Mouse (Mus musculus) lung, postnatal 14 days (tissue): Measurements from ENCODE around the gene Cdc42bpa.
"Not testable (repeated sequence)": the region's sequence is repeated elsewhere in the genome, so short reads cannot be mapped to it uniquely, and the experiment has no call there.

Source experiments
- DNase-seq: peaks from one replicate; pipeline ENCODE4 v3.0.0; 2021

Cdc42bpa gene

DNA sequence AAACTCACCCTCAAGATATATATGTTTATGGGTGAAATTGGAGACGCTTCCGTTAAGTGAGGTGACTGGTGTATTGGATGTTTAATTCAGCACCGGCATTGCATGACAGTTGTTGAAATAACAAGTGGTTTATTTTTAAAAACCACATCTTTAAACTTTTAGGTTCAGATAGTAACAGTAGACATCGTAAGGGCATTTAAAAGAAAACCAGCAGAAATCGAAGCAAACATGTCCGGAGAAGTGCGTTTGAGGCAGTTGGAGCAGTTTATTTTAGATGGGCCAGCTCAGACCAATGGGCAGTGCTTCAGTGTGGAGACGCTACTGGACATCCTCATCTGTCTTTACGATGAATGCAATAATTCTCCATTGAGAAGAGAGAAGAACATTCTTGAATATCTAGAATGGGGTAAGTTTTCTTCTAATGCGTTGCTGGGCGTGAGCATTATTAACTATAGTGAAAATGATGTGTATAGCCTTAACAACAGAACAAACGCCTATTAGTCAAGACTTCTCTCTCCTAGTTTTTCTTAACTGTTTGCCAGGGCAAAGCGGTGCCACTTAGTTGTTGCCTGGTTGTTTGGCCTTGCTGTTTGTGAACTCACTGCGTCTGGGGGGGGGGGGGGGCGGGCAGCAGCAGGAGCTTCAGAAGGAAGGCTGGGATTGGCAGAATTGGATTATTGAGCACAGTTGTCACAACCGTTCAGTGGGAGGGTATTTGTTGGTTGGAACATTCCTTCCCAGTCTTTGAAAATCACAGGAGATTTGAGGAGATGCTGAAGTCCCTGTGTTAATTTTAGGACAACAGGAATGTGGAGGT lies 818 bp downstream of the Cdc42bpa start:
- no peak for DNase-seq

DNA sequence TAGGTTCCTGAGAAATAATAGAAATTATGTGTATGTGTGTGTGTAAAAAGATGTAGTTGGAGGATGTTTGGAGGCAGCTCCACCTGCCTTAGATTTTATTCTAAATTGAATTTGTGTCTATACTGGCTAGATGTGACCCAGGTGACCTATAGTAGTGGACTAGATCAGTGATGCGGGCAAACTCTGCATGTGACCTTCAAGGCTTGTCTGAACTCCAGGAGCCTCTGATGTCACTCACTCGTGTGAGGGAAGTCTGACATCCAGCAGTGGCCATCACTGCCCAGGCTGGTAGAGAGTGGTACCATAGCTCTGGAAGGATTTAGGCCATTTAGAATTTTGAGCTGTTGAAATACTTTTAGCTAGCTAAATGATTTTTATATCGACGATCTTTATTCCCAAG lies 1.5 kb downstream of the Cdc42bpa start:
- no peak for DNase-seq

DNA sequence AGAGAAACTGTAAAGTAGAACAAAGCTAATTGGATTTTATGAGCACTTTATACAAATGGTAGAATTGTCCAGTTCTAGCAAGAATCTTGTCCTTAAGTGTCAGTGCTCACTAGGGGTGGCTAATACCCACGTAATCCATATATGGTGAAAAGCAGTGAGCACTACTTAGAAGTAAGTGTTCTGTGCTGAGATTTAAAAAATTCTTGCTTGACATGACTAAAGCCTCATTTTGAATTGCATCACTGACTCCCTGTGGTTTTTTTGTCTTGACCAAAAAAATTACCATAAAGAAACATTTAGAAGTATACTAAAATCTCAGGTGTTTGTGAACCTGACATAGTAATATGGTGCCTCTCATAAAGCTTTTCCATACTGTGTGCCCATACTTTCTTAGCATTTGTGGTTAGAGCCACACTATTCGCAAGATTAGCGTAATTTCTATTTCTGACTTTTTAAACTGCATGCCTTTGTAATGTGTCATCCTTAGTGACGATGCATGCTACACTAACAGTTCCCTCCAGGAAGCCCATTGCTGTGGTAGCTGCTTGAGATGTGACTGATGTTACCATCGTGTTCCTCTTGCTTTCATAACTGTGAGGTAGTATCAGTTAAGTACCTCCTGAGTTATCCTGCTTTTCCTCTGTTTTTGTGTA lies 9.6 kb downstream of the Cdc42bpa start:
- DNase-seq: no peak

DNA sequence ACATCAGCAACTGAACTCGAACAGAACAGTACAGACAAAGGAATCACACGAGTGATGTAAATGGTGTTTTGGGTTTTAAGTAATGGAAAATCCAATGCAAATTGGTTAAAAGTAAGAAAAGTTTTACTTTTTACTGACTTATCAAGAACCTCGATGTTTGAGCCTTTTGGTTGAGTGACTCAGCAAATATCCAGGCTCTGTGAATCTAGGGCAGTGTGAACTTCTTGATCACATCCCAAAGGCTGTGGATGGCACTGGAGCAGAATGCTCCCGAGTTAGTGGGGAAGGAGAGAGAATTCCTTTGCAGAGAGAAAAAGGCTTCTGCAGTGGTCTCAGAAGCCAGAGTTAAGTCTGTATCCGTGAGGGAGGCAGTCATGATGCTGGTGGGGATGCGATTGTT lies 14.7 kb downstream of the Cdc42bpa start:
- DNase-seq: no peak

DNA sequence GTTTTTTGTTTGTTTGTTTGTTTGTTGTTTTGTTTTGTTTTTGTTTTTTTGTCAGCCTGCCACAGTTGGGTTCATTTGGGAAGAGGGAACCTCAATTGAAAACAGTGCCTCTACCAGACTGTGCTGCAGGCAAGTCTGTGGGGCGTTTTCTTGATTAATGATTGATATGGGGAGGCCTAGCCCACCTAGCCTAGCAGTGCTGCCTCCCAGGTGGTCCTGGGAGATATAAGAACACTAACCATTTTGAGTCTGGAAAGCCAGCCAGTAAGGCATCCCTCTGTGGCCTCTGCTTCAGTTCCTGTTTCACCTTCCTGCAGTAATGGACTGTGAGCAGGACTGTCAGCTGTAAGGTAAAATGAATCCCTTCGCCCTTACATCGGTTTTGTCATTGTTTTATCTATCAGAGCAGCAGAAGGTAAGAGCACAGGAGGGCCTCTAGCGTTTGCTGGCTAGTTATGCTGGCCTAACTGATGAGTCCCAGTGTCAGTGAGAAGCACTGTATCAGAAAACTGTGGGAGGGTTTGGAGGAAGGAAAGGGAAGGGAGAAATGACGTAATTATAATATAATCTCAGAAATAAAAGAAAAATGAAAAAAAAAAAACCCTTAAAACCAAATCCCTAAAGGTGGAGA lies 15.5 kb downstream of the Cdc42bpa start:
- no peak for DNase-seq

DNA sequence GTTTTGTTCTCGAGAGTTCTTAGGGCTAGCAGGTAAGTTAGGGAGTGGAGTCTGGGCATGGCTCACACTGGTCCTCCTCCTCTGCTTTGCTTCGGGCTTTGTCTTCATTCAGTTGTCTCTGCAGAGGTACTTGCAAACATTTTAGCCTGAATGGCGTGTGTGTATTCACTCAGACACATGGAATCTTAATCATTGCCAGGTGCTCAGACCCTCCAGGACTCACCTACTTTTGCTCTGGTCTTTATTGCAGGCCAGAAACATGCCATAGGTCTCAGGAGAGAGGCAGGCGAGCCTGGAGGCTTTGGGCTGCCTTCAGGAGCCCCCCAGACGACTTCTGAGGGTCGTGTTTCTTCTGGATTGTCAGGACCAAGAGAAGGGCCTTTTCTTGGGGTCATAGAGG lies 17.2 kb downstream of the Cdc42bpa start:
- DNase-seq: no peak

DNA sequence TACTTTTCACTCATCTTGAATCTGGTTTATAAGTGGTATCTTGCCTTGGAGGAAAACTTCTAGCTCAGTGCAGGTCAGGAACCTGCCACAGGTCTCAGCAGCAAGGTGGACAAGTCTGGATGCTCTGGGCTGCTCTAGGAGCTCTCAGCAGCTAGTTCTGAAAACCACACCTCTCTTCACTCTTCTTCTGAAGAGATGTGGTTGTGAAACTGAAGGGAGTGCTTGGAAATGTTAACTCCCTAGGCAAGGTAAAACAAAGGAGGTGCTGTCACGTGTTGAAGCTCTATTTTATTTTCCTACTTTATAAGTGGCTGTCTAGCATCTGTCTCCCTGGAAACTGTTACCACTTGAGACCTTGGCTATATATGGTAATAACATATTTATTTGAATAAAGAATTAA lies 18.5 kb downstream of the Cdc42bpa start:
- no peak for DNase-seq

DNA sequence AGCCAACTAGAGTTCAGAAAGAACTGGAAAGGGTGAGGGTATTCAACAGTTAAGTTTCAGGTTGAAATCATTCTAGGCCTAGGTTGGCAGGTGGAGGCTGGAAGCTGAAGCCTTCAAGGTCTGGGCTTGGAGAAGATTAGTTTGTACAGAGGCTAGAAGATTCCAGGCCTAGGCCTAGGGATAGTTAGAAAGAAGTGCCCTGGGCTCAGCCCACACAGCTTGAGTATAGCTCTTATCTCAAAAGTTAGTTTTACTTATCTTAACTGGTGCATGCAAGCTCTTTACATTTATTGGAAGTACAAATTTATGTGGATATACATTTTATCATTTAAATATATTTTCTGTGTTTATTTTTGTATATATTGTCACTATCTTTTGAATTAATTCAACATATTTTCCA lies 21.4 kb downstream of the Cdc42bpa start:
- DNase-seq: no peak

DNA sequence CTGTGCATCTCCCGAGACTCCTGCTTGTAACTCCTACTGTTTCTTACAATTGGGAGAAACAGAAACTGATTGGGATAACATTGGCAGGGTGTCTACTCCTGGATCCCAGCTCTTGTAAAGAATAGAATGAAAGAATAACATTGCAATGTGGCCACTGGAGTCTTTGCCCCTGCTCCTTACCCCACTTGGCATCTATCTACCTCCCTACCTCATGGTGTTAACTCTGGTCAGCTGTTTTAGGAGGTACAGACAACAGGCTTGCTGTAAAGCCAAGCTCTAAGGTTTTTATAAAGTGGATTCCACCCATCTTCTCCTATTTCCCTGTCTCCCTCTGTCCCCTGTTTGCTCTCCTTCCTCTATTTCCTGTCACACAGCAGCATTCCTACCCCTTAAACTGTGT lies 21.9 kb downstream of the Cdc42bpa start:
- no peak for DNase-seq

DNA sequence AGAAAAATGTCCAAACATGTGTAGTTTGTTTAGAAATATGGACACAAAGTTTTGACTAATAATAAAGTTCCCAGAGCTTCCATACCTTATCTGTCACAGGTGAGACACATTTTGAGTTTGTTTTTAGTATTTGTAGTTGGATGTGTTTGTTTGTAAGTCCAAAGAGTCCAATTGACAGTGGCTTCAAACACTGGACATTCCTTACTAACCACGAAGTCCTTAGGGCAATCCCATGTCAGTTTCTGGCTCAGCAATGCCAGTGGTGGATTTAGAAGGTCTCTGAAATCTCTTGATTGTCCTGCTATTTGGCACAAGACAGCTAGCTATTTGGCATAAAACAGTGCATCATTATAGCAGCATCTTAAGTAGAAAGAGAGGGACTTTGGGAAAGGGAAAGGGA lies 22.7 kb downstream of the Cdc42bpa start:
- no peak for DNase-seq

DNA sequence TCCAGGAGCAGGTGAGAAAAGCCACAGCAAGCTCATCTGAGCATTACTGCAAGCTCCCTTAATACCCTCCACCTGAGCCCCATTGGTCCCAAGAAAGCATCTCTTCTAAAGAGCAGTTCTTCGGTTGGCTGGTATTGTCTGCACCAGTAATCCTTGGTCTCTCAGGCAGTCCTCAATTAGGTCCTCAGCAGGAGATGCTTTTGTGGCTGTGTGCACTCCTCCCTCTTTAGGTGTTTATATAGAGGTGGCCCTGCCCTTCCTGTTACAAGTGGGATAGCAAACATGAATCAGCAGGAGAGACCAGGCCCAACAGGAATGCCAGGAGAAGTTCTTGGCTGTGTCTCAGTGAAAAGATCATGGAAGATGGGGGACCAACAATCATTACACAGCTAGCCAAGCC lies 23.9 kb downstream of the Cdc42bpa start:
- DNase-seq: no peak

DNA sequence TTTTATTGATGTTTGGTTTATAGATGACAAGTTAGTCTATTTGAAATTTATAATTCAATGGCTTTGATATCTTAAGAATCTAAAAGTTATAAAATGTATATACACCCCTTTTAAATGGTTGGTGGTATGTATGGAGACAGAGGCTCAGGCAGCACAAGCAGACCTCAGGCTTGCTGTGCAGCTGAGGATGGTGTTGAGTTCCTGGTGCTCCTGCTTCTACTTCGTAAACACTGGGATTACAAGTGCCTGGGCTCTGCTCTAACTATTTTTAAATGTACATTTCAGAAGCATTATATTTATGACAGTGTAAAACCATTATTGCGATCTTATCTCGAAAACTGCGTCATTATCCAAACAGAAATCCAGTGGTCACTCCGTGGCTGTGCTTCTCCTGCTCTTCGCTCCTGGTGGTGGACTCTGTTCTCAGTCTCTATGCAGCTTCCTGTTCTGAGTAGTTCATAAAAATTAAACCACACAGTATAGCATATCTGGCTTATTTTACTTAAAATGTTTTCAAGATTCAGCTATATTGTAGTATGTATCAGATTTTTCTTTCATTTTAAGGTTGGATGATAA lies 31.5 kb downstream of the Cdc42bpa start:
- DNase-seq: no peak

DNA sequence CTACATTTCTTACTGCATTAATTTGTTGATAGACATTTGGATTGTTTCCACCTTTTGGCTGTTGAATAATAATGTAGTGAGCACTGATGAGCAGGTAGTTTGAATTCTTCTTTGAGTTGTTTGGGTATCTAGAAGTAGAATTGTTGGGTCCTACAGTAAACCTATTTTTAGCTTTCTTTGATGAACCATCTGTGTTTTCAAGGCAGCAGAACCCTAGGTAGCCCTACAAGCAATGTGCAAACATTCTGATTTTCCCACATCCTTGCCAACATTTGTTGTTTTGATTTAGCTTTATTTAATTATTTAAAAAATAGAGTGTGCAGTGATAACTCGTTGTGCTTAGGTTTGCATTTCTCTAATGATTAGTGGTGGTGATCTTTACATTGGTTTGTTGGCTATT lies 32.0 kb downstream of the Cdc42bpa start:
- no peak for DNase-seq

DNA sequence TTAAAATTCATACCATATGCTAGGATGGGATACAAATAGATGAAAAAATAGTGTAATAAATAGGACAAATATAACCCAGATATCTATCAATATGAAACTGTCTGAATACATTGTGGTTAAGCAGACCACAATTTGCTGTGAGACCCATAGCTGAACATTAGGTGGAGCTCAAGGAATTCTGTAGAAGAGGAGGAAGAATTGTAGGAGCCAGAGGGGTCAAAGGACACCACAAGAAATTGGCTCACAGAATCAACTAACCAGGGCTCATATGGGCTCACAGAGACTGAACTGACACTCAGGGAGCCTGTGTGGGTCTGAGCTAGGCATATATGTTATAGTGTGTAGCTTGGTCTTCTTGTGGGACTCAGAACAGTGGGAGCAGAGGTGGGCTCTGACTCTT lies 47.8 kb downstream of the Cdc42bpa start:
- no peak for DNase-seq

DNA sequence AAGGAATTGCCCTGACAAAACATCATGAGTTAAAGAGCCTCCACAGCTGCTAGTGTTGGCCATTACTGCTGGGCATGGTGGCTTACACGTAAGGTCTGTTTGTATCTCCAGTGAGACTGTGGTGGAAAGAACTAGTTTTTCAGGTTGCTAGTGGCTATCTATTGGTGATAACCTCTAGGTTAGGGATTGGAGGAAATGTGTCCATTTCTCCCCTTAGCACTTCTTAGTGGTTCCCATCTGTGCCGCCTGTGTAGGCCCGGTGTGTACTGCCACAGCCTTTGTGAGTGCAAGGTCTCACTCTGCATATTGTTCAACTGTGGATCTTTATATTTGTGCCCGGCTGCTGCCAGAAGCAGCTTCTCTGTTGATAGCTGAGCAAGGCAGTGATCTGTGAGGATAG lies 53.2 kb downstream of the Cdc42bpa start:
- DNase-seq: no peak

DNA sequence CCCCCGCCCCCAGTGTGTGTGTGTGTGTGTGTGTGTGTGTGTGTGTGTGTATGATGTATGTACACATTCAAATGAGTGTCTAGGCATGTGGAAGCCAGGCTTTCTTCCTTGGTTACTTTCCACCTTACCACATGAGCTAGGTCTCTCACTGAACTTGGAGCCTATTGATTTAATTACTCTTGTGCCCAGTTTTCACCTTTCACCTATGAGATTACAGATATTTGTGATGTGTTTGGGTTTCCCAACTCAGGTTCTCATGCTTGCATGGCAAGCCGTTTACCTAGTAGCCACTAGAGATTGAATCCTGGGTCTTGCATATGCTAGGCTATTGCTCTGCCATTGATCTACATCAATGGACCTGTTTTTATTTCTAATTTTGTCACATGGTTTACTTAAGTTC lies 57.9 kb downstream of the Cdc42bpa start:
- DNase-seq: no peak

DNA sequence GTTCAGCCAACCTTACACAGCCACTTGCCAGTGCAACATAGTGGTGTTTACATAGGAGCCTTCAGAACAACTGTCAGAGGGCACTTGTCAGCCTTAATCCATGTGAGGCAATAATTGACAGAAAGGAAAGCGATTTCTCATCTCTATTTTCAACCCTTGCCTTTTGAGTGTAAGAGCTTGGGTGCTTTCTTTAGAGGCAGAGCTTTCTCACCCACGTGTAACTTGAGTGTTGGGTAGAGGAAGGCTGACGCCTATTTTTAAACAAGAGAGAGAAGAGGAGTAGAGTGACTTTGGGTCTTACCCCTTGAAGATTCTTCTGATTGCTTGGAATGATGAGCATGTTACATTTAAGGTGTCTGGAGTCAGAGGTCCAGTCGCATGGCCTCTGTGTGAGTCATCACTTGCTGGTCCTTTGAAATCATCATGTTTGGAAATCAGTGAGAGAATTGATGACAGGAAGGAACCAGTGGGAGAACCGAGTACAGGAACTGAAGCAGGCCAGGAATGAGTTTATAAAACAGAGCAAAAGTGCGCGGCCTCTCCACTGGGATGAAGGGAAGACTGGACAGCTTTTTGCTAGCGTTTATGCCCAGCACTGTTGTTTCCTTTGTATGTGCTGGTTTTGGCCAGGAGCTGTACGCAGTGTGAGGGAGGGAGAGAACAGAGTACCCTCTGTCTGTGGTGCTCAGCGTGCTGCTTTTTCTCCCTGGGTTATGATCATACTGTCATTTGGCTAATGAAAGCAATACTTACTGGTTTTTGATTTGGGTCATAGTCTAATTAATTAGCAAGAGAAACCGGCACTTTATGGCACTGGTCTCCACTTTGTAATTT lies 61.4 kb downstream of the Cdc42bpa start:
- no peak for DNase-seq

DNA sequence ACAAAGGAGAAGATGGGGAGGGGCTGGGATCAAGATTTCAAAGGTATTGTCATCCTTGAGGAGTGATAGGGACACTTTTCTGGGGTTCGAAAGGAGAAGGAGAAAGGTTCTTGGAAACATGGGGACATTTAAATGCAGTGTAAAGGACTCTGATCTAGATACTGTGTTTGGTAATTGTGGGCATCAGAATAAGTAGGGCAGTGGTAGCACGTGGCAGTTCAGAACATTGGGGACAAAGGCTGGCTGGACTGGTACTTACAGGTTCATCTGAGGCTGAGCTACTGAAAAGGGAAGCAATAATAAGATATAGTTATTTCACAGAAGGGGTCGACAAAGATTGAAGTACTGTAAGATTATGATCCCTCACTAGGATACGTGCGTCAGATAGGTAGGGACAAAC lies 63.2 kb downstream of the Cdc42bpa start:
- DNase-seq: no peak

DNA sequence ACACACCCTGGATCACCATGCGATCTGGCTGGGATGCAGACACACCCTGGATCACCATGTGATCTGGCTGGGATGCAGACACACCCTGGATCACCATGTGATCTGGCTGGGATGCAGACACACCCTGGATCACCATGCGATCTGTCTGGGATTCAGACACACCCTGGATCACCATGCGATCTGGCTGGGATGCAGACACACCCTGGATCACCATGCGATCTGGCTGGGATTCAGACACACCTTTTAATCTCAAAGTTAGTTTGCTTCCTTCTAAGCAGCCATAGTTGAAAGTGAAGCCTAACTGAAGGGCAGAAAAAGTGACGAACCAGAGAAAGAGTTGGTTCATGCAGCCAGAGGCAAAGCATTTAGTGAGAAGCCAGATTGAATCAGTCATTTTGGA lies 69.6 kb downstream of the Cdc42bpa start:
- DNase-seq: not testable (repeated sequence)

DNA sequence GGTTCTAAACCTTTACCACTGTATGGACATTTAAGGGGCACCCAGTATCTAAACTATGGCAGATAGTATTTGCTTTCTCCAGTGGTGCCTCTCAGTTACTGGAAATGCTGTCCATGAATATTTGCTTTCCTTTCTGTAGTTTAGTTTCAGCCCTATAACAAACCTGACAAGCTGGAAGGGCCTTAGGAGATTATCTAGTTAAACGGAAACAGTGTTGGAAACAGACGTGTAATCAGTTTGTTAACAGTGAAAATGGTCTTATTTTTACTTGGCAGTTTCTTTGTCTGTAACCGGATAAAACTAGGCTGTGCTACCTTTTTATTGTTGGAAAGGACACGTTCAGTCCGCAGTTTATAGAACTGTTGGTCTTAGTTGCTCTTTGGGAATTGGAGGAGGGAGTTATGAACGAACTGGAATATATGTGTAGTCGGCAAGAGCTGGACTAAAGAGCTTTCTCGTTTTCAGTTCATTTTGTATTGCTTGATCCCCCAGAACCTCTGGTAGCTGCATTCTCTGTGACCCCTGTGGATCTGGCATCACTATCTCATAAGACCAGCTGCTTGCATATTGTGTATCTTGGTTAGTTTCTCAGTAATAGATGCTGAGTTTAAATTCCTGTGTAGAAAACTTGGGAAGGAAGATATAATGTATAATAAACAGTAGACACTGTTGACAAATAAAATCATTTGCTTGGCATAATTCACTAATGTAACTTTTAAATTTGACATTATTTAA lies 70.5 kb downstream of the Cdc42bpa start:
- no peak for DNase-seq

DNA sequence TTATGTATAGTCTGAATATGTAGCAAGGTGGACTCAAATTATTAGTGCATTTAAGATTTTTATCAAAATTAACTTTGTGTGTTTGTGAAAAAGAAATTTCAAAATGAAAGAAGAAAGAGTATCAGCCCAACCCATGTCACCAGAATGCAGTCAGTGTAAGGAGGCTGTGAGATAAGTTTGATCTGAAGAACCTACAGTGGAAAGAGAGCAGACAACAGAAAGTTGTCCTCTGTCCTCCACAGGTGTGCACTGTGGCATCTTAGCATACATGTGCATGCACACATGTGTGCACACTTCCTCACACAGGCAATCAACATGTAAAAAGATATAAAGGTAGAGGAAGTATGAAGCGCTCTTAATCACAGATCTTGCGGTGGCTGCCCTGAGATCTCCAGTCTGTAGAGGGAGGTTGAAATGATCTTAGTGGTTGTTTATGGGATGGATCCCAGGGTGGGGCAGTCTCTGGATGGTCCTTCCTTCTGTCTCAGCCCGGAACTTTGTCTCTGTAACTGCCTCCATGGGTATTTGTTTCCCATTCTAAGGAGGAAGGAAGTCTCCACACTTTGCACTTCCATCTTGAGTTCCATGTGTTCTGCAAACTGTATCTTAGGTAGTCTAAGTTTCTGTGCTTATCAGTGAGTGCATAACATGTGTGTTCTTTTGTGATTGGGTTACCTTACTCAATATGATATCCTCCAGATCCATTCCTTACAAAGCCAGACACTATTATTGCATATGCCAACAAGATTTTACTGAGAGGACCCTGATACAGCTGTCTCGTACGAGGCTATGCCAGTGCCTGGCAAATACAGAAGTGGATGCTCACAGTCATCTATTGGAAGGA lies 71.7 kb downstream of the Cdc42bpa start:
- no peak for DNase-seq
